Mouse (Mus musculus): ENCODE measurements around the gene Uxs1. TPM values are rescaled to one million over a fixed set of nuclear protein-coding genes. Genes with fewer than 3 reads are reported as not detected.

The Uxs1 gene
- total and polyA plus RNA-seq, 2 experiments from 2014 or later = 16.8 to 19.6 TPM

- no peak for ATAC-seq (ENCODE audit: low FRiP score)
- DNase-seq (ENCODE audit: low spot score) = no peak
- H3K9me3 ChIP-seq (ENCODE audit: low read length) = no peaks in the 10 kb centered on the region
- H3K27ac ChIP-seq (ENCODE audit: low read depth, low read length) = no peak overlapping the region
- H3K4me3 ChIP-seq (ENCODE audit: low read depth, low read length) = no peak overlapping the region
- no peak for TF ChIP-seq CTCF (IDR thresholded peaks at IDR 0.05)
- H3K36me3 ChIP-seq (ENCODE audit: insufficient read depth, low read length) = 0 out of 2 replicates have a peak, but pooled peaks cover 4% of the 10 kb centered on the region
- WGBS = 82% methylated on average over 3 of the region's 3 CpGs
- no peaks in the 10 kb centered on the region for H3K27me3 ChIP-seq (ENCODE audit: insufficient read depth, low read length)
- H3K9ac ChIP-seq (replicated peaks; ENCODE audit: low read length, poor library complexity, severe bottlenecking) = no peak overlapping the region
- H3K4me2 ChIP-seq (ENCODE audit: low read depth, low read length, poor library complexity, severe bottlenecking) = no peak overlapping the region
- H3K4me1 ChIP-seq (ENCODE audit: insufficient read depth, low read length) = no peaks in the 10 kb centered on the region
These were observed 29.6 kb downstream of the Uxs1 start for GRCm38 (mm10) chr1:43798048-43798447.

- ATAC-seq (ENCODE audit: low FRiP score) (no peak), DNase-seq (ENCODE audit: low spot score) (no peak)
- Histone ChIP-seq H3K9me3 (ENCODE audit: low read length) (no peaks in the 10 kb centered on the region), H3K4me2 (ENCODE audit: low read depth, low read length, poor library complexity, severe bottlenecking) (no peak overlapping the region), H3K36me3 (ENCODE audit: insufficient read depth, low read length) (peaks cover 8% of the 10 kb centered on the region), H3K9ac (replicated peaks; ENCODE audit: low read length, poor library complexity, severe bottlenecking) (no peak overlapping the region), H3K27me3 (ENCODE audit: insufficient read depth, low read length) (no peaks in the 10 kb centered on the region), H3K27ac (ENCODE audit: low read depth, low read length) (no peak overlapping the region), H3K4me3 (ENCODE audit: low read depth, low read length) (no peak overlapping the region), H3K4me1 (ENCODE audit: insufficient read depth, low read length) (no peaks in the 10 kb centered on the region)
- WGBS = 94% methylated on average over 2 of the region's 2 CpGs
- TF ChIP-seq CTCF (IDR thresholded peaks at IDR 0.05) = no peak
These were observed 37.8 kb downstream of the Uxs1 start for GRCm38 (mm10) chr1:43789765-43790164.

GRCm38 (mm10) chr1:43786711-43787110, 40.9 kb downstream of the Uxs1 start:
- whole genome bisulfite sequencing = 93% methylated on average over 5 of the region's 5 CpGs
- Histone ChIP-seq H3K36me3 (ENCODE audit: insufficient read depth, low read length) (peaks cover 8% of the 10 kb centered on the region), H3K9me3 (ENCODE audit: low read length) (no peaks in the 10 kb centered on the region), H3K4me2 (ENCODE audit: low read depth, low read length, poor library complexity, severe bottlenecking) (no peak overlapping the region), H3K27me3 (ENCODE audit: insufficient read depth, low read length) (no peaks in the 10 kb centered on the region), H3K4me1 (ENCODE audit: insufficient read depth, low read length) (no peaks in the 10 kb centered on the region), H3K9ac (replicated peaks; ENCODE audit: low read length, poor library complexity, severe bottlenecking) (no peak overlapping the region), H3K27ac (ENCODE audit: low read depth, low read length) (no peak overlapping the region), H3K4me3 (ENCODE audit: low read depth, low read length) (no peak overlapping the region)
- ATAC-seq (ENCODE audit: low FRiP score) = no peak
- no peak for DNase-seq (ENCODE audit: low spot score)
- TF ChIP-seq CTCF (IDR thresholded peaks at IDR 0.05) = no peak

DNA sequence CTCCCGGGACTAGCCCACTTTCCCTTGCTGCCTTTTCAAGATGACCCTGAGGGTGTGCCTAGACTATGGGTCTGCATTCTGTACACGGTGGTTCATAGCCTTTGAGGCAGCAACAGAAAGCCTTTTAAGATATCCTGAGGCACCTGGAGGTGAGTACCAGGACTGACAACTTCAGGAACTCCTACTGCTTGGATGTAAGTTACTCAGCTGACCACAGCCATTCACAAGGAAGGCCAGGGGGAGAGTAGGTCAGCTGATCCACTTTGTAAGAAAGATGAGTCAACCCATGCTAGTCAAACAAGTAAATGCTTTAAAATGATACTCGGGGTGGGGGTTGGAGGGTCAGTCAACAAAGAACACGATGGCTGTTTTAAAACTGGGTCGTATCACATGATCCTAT, 42.3 kb downstream of the Uxs1 start:
- no peak for DNase-seq (ENCODE audit: low spot score)
- H3K27me3 ChIP-seq (ENCODE audit: insufficient read depth, low read length) = no peaks in the 10 kb centered on the region
- H3K4me1 ChIP-seq (ENCODE audit: insufficient read depth, low read length) = no peaks in the 10 kb centered on the region
- H3K9me3 ChIP-seq (ENCODE audit: low read length) = no peaks in the 10 kb centered on the region
- TF ChIP-seq CTCF (IDR thresholded peaks at IDR 0.05) = no peak
- no peak overlapping the region for H3K9ac ChIP-seq (replicated peaks; ENCODE audit: low read length, poor library complexity, severe bottlenecking)
- WGBS = 92% methylated on average over 5 of the region's 5 CpGs
- H3K27ac ChIP-seq (ENCODE audit: low read depth, low read length) = no peak overlapping the region
- H3K4me2 ChIP-seq (ENCODE audit: low read depth, low read length, poor library complexity, severe bottlenecking) = no peak overlapping the region
- H3K4me3 ChIP-seq (ENCODE audit: low read depth, low read length) = no peak overlapping the region
- H3K36me3 ChIP-seq (ENCODE audit: insufficient read depth, low read length) = peaks cover 8% of the 10 kb centered on the region
- no peak for ATAC-seq (ENCODE audit: low FRiP score)

DNA sequence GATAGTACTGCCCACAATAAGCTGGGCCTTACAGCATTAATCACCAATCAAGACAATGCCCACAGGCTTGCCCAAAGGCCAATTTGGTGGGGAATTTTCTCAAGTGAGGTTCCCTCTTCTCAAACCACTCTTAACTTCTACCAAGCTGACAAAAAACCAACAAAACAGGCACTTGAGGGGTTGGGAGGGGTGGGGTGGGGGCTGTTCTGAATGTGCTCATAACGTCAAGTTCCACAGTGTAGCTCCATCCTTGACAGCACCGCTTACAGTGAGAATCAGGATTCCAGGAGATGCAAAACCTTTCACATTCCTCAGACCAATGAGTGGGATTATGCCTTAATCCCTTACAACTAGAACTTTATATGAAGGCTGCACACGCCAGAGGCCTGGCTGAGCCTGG, 44.4 kb downstream of the Uxs1 start:
- H3K4me1 ChIP-seq (ENCODE audit: insufficient read depth, low read length) = no peaks in the 10 kb centered on the region
- no peaks in the 10 kb centered on the region for H3K27me3 ChIP-seq (ENCODE audit: insufficient read depth, low read length)
- no peak for TF ChIP-seq CTCF (IDR thresholded peaks at IDR 0.05)
- no peak overlapping the region for H3K4me2 ChIP-seq (ENCODE audit: low read depth, low read length, poor library complexity, severe bottlenecking)
- 71% methylated on average over 3 of the region's 3 CpGs for WGBS
- H3K9me3 ChIP-seq (ENCODE audit: low read length) = no peaks in the 10 kb centered on the region
- H3K27ac ChIP-seq (ENCODE audit: low read depth, low read length) = no peak overlapping the region
- no peak for DNase-seq (ENCODE audit: low spot score)
- no peak for ATAC-seq (ENCODE audit: low FRiP score)
- no peak overlapping the region for H3K4me3 ChIP-seq (ENCODE audit: low read depth, low read length)
- peaks cover 10% of the 10 kb centered on the region for H3K36me3 ChIP-seq (ENCODE audit: insufficient read depth, low read length)
- H3K9ac ChIP-seq (replicated peaks; ENCODE audit: low read length, poor library complexity, severe bottlenecking) = no peak overlapping the region

- peaks cover 10% of the 10 kb centered on the region for H3K36me3 ChIP-seq (ENCODE audit: insufficient read depth, low read length)
- H3K4me1 ChIP-seq (ENCODE audit: insufficient read depth, low read length) = no peaks in the 10 kb centered on the region
- H3K9me3 ChIP-seq (ENCODE audit: low read length) = no peaks in the 10 kb centered on the region
- ATAC-seq (ENCODE audit: low FRiP score) (no peak), DNase-seq (ENCODE audit: low spot score) (no peak)
- no peak overlapping the region for H3K4me3 ChIP-seq (ENCODE audit: low read depth, low read length)
- H3K27me3 ChIP-seq (ENCODE audit: insufficient read depth, low read length) = no peaks in the 10 kb centered on the region
- H3K9ac ChIP-seq (replicated peaks; ENCODE audit: low read length, poor library complexity, severe bottlenecking) = no peak overlapping the region
- TF ChIP-seq CTCF (IDR thresholded peaks at IDR 0.05) = no peak
- 76% methylated on average over 3 of the region's 3 CpGs for WGBS
- H3K27ac ChIP-seq (ENCODE audit: low read depth, low read length) = no peak overlapping the region
- H3K4me2 ChIP-seq (ENCODE audit: low read depth, low read length, poor library complexity, severe bottlenecking) = no peak overlapping the region
These were observed 44.9 kb downstream of the Uxs1 start for GRCm38 (mm10) chr1:43782680-43783079.

Data from midbrain, postnatal 0 days (tissue).